Mouse (Mus musculus) heart, postnatal 0 days (tissue): ENCODE measurements around the gene Jsrp1. TPM values are rescaled to one million over a fixed set of nuclear protein-coding genes. Genes with fewer than 3 reads are reported as not detected.

Source experiments
- ATAC-seq: fragments of 200-750 bp; cut with Nextera tagmentation; 2 replicates; pipeline ENCODE4 v1.8.0; 2017; ENCODE audit warnings: low read depth, moderate number of reproducible peaks, moderate library complexity; ENCODE audit not compliant: insufficient read depth
- DNase-seq: peaks from one replicate; pipeline ENCODE4 v3.0.0-alpha.2; 2016; ENCODE audit warnings: low spot score
- H3K27ac ChIP-seq: fragments of 300-500 bp; sonication (generic); 2 replicates; pipeline ENCODE4 v1.5.1; 2014; ENCODE audit warnings: low read depth, mild to moderate bottlenecking
- H3K27me3 ChIP-seq: fragments of 300-500 bp; sonication (generic); 2 replicates; pipeline ENCODE4 v1.6.1; 2014; ENCODE audit warnings: low read length, mixed read lengths; ENCODE audit not compliant: control insufficient read depth, insufficient read depth
- H3K36me3 ChIP-seq: fragments of 300-500 bp; sonication (generic); replicated peaks from 2 replicates; pipeline ENCODE4 v1.6.1; 2014; ENCODE audit warnings: low read length, mixed read lengths; ENCODE audit not compliant: control insufficient read depth, insufficient read depth
- H3K4me1 ChIP-seq: fragments of 300-500 bp; sonication (generic); 2 replicates; pipeline ENCODE4 v1.6.1; 2014; ENCODE audit warnings: antibody characterized with exemption; ENCODE audit not compliant: control insufficient read depth, insufficient read depth
- H3K4me2 ChIP-seq: fragments of 300-500 bp; sonication (generic); 2 replicates; pipeline ENCODE4 v1.6.1; 2014; ENCODE audit warnings: low read depth, mild to moderate bottlenecking, low read length, moderate library complexity
- H3K4me3 ChIP-seq: fragments of 300-500 bp; sonication (generic); 2 replicates; pipeline ENCODE4 v1.5.1; 2014; ENCODE audit warnings: low read depth, low read length
- H3K9ac ChIP-seq: fragments of 300-500 bp; sonication (generic); replicated peaks from 2 replicates; pipeline ENCODE4 v1.6.1; 2014; ENCODE audit warnings: low read depth, low read length, mixed read lengths
- H3K9me3 ChIP-seq: fragments of 300-500 bp; sonication (generic); replicated peaks from 2 replicates; pipeline ENCODE4 v1.6.1; 2016; ENCODE audit warnings: low read length; ENCODE audit not compliant: control insufficient read depth
- CTCF ChIP-seq: IDR thresholded peaks from 2 replicates; pipeline ENCODE4 v1.5.1; 2016; ENCODE audit warnings: antibody characterized with exemption, control low read depth, low read depth
- EP300 ChIP-seq: IDR thresholded peaks from 2 replicates; pipeline ENCODE4 v1.6.1; 2016; ENCODE audit warnings: antibody characterized with exemption, low read depth
- WGBS: fragments of 180-500 bp; shearing (Covaris S2); extraction: QIAGEN DNeasy Blood & Tissue Kit; methylation state at CpG from one replicate; pipeline ENCODE4 v1.1.7; 2014; 5-methylcytosine and 5-hydroxymethylcytosine counted together
- polyA plus RNA-seq: library from polyadenylated mRNA; unstranded; fragments of >200 nt; fragmentation: Nextera tagmentation; extraction: Ambion mirVana; gene quantifications from 2 replicates; pipeline ENCODE4 v1.2.1, GENCODE M21; 2015
- total RNA-seq: library from RNA; depleted of rRNA; stranded (reverse); fragments of >200 nt; gene quantifications from 2 replicates; pipeline ENCODE4 v1.2.3, GENCODE M21; 2014; ENCODE audit warnings: low replicate concordance

Gene Jsrp1
- total and polyA plus RNA-seq, 2 experiments from 2014 or later: 2.3 TPM; not detected in 1

DNA sequence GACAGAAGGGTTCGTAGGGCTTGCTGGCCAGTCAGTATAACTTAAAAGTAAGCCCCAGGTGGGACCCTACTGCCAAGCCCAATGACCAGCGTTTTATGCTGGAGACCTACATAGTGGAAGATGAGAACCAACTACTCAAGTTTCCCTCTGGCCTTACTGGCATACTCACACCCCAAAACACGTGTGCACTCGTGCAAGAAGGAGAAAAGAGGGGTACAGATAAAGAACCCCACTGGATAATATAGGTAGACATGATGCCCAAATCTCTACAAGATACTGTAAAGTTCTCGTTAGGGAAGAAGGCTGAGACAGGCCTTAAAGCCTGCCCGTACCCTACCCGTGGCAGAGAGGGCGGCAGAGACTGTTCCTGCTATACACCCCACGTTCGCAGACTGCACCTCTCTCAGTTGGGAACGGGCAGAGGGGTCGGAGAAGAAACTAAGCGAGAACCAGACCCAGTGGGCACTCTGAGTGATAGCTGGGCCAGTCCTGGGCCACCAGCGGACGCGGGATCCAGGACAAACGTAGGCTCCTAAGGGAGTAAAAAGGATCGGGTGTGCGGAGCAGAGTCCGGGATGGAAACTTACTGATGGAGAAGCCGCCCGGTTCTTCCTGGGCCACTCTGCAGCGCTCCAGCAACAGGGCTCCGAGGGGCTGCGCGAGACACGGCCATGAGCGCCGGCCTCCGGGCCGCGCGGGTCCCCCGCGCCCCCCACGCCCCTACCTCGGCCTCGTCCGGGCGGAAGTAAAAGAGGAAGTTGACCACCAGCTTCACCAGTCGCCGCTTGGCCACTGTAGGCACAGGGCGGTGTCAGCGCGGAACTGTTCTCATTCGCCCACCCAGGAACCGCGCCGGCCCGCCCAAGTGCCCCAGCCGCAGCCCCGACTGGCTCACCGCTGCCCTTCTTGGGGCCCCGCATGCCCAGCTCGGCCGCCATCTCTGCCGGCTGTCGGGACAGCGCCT, 15.8 kb downstream of the Jsrp1 start:
- Histone ChIP-seq H3K9me3 (no peaks in the 10 kb centered on the region), H3K4me2 (peak overlapping the region; percentile 96), H3K4me3 (peak overlapping the region; percentile 90), H3K9ac (peak overlapping the region; percentile 96), H3K27me3 (no peaks in the 10 kb centered on the region), H3K36me3 (peaks cover 54% of the 10 kb centered on the region), H3K4me1 (peaks cover 22% of the 10 kb centered on the region), H3K27ac (peak overlapping the region; percentile 98)
- DNase-seq (peak; percentile 49), ATAC-seq (peak; percentile 50)
- WGBS: 2% methylated on average over 58 of the region's 59 CpGs
- TF ChIP-seq CTCF (no peak), EP300 (no peak)

DNA sequence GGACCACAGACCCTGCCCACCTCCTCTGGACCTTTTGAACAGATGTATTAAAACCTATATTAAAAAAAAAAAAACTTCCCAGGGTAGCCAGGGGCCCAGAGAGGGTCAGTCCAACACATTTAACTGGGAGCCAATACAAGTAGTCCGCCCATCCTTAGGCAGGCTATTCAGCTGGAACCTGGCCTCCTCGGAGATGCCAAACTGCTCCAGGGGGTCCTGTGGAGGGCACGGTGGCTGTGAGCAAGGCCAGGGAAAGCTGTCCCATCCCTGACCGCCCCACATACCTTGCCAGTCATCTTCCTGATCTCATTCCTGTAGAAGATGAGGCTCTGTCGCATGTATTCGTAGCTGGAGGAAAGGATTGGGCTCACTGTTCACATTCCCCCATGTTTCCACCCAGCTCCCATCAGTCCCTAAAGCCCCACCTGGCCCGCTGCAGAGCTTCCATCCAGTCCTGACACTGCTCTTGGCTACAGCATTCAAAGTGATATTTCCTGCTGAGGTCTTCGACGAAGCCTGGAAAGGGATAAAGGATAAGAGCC, 16.9 kb downstream of the Jsrp1 start:
- no peak overlapping the region for H3K4me3 ChIP-seq

DNA sequence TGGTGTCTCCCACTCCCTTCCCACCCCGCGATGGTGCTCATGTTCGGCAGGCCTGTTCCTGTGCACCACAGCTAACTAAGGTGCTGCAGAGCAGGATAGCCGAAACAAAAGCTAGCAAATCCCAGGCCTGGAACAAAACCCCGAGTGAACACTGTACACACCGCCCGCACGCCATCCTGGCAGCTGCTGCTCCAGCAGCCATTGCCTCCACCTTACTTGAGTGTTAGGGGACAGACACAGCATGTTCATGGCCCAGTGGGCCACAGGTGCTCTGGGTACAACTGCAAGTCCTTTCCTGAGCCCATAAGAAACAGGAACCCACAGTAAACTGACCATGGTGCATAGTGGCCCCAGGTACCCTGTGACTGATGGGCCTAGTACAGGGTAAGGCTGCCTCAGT, 18.5 kb downstream of the Jsrp1 start:
- Histone ChIP-seq H3K9me3 (no peaks in the 10 kb centered on the region), H3K27me3 (no peaks in the 10 kb centered on the region), H3K27ac (no peak overlapping the region), H3K9ac (no peak overlapping the region), H3K36me3 (peaks cover 62% of the 10 kb centered on the region), H3K4me1 (peaks cover 26% of the 10 kb centered on the region), H3K4me3 (no peak overlapping the region), H3K4me2 (no peak overlapping the region)
- no peak for TF ChIP-seq EP300
- TF ChIP-seq CTCF: no peak
- 86% methylated on average over 8 of the region's 8 CpGs for WGBS
- DNase-seq: no peak
- ATAC-seq: no peak

More for the DNA sequence above, 16.9 kb downstream of the Jsrp1 start:
- no peak for ATAC-seq
- no peak overlapping the region for H3K9ac ChIP-seq
- peak overlapping the region; percentile 96; the same call in 1 of the 2 replicates for H3K4me2 ChIP-seq
- 76% methylated on average over 9 of the region's 9 CpGs for WGBS
- no peaks in the 10 kb centered on the region for H3K9me3 ChIP-seq
- no peak overlapping the region for H3K27ac ChIP-seq
- DNase-seq: no peak
- H3K4me1 ChIP-seq: peaks cover 22% of the 10 kb centered on the region
- peaks cover 51% of the 10 kb centered on the region for H3K36me3 ChIP-seq
- TF ChIP-seq CTCF (no peak), EP300 (no peak)
- no peaks in the 10 kb centered on the region for H3K27me3 ChIP-seq

DNA sequence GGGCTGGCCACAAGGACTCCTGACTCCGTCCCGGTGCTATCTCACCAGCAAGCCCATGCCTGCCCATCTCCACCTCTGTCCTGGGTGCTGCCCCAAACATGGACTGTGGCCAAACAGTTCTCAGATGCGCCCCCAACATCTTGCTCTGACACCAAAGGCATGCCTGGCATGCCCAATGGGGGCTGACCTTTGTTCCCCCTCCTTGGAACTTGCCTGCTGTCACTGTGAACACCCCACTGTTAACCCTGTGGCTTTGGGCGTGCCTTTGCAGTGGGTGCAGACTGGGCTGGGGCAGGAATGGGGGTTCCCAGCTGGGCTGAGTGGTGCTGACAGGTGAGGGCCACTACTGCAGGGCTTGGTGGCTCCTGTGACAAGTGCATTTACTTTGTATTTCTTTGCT, 19.5 kb downstream of the Jsrp1 start:
- H3K4me1 ChIP-seq: peaks cover 20% of the 10 kb centered on the region
- ATAC-seq (no peak), DNase-seq (no peak)
- H3K9me3 ChIP-seq: no peaks in the 10 kb centered on the region
- no peaks in the 10 kb centered on the region for H3K27me3 ChIP-seq
- no peak overlapping the region for H3K4me3 ChIP-seq
- 82% methylated on average over 4 of the region's 4 CpGs for WGBS
- no peak overlapping the region for H3K27ac ChIP-seq
- no peak for TF ChIP-seq CTCF
- TF ChIP-seq EP300: no peak
- no peak overlapping the region for H3K4me2 ChIP-seq
- no peak overlapping the region for H3K9ac ChIP-seq
- peaks cover 72% of the 10 kb centered on the region for H3K36me3 ChIP-seq

DNA sequence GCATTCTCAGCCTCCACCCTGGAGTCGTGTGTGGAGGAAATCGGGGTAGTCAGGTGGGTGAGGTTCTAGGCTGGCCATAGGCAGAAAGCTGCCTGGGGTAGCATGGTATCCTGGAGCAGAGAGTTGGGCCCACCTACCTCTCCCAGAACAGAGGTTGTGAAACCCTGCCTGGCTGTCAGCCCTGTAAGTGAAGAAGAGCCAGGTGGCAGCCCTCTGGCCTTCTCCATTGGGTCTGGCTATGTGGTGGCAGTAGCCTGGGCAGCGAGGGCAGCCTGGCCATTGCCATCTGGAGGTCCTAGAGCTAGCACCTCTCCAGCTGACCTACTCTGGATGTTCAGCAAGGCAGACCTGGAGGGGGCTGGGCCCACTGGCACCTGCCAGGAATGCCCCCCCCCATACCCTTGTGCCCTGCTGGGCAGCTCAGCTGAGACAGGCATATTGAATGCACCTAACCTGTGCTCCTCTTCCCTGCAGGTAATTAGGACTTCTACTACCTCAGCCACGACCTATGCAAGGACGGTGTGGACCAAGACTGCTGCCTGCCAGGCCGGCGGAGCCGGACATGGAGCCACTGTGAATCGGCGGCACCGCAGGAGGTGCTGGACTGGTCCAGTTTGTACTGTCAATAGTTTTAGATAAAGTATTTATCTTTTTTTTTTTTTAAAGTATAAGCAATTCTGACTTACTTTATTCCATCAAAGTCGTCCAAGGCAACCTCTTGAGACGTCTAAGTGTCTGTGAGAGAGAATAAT, 20.1 kb downstream of the Jsrp1 start:
- H3K9ac ChIP-seq: no peak overlapping the region
- H3K36me3 ChIP-seq: peaks cover 78% of the 10 kb centered on the region
- 90% methylated on average over 13 of the region's 13 CpGs for WGBS
- ATAC-seq (no peak), DNase-seq (no peak)
- H3K4me3 ChIP-seq: no peak overlapping the region
- no peaks in the 10 kb centered on the region for H3K9me3 ChIP-seq
- no peaks in the 10 kb centered on the region for H3K27me3 ChIP-seq
- TF ChIP-seq CTCF: no peak
- TF ChIP-seq EP300: no peak
- no peak overlapping the region for H3K4me2 ChIP-seq
- no peak overlapping the region for H3K27ac ChIP-seq
- H3K4me1 ChIP-seq: peaks cover 20% of the 10 kb centered on the region
